In the genomic region with DNA sequence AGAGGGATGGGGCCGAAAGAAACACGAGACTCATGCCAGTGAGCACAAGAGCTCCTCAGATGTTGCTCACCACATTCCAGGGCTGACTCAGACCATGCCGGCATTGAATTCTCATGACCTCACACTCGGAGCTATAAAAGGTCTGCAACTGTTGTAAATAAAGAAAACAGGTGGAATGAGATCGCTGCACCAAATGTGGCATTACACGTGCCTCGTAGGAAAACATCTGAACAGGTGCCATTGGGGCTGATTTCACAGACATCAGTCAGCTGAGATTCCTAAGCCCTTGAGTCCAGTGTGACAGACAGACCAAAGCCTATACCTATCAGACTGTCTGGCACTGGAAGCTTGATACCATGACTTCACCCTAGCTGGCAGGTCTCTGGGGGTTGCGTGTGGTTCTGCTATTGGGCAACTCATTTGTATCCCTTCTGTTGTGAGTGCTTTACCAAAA, we compare ENCODE assay signal across 17 mouse cellular contexts.
DNase-seq lines count a peak whose midpoint lies in the region; ATAC-seq lines count a peak whose summit lies in the region.
"Had no signal": no experiment of that assay in that cellular context is flagged by ENCODE, and none has a peak within 500 bp of the region (broad histone marks: within the 10 kb centered on the region; RNA-seq: fewer than 3 reads in every experiment).

No protein-coding gene starts in this region.

- H3K4me2 ChIP-seq in heart, embryonic 14.5 days (ENCODE audit: low read length), result no peak overlapping the region
- no peak overlapping the region for H3K4me2 ChIP-seq in heart, embryonic 11.5 days
- H3K4me2 ChIP-seq in neural tube, embryonic 11.5 days (ENCODE audit: low read depth), result no peak overlapping the region
- no peak overlapping the region for H3K4me2 ChIP-seq in neural tube, embryonic 15.5 days
- H3K4me2 ChIP-seq: embryonic facial prominence, embryonic 13.5 days; forebrain, embryonic 12.5 days; hindbrain, embryonic 14.5 days had no signal

- no peak overlapping the region for H3K4me3 ChIP-seq in heart, embryonic 14.5 days (ENCODE audit: control insufficient read depth in 1 of 2, insufficient read depth in 1 of 2, low read depth in 1 of 2, low read length in 2 of 2)
- no peak overlapping the region for H3K4me3 ChIP-seq in heart, embryonic 11.5 days (ENCODE audit: low read depth, low read length)
- no peak overlapping the region for H3K4me3 ChIP-seq in neural tube, embryonic 11.5 days (ENCODE audit: low read depth, low read length)
- no peak overlapping the region for H3K4me3 ChIP-seq in neural tube, embryonic 15.5 days (replicated peaks)
- H3K4me3 ChIP-seq: embryonic facial prominence, embryonic 13.5 days; forebrain, embryonic 12.5 days had no signal

- peaks cover 3 to 6% of the 10 kb centered on the region in 2 experiments; a peak in 3 of 4 replicates for H3K4me1 ChIP-seq in heart, embryonic 14.5 days (ENCODE audit: control insufficient read depth in 2 of 2, insufficient read depth in 2 of 2, low read length in 2 of 2)
- no peaks in the 10 kb centered on the region for H3K4me1 ChIP-seq in heart, embryonic 11.5 days (ENCODE audit: control insufficient read depth, insufficient read depth, low read length)
- H3K4me1 ChIP-seq in neural tube, embryonic 11.5 days (ENCODE audit: control insufficient read depth, insufficient read depth, low read length), result no peaks in the 10 kb centered on the region
- H3K4me1 ChIP-seq in neural tube, embryonic 15.5 days, result no peaks in the 10 kb centered on the region
- H3K4me1 ChIP-seq: embryonic facial prominence, embryonic 13.5 days; forebrain, embryonic 12.5 days had no signal

- H3K9me3 ChIP-seq in heart, embryonic 14.5 days (ENCODE audit: control insufficient read depth, low read length), result no peaks in the 10 kb centered on the region
- H3K9me3 ChIP-seq in heart, embryonic 11.5 days (replicated peaks; ENCODE audit: control insufficient read depth, low read length), result no peaks in the 10 kb centered on the region
- no peaks in the 10 kb centered on the region for H3K9me3 ChIP-seq in neural tube, embryonic 11.5 days (ENCODE audit: control insufficient read depth, low read length)
- no peaks in the 10 kb centered on the region for H3K9me3 ChIP-seq in neural tube, embryonic 15.5 days (replicated peaks)
- H3K9me3 ChIP-seq: embryonic facial prominence, embryonic 13.5 days; forebrain, embryonic 12.5 days had no signal

- WGBS in heart, embryonic 14.5 days, result 28% methylated on average over 8 of the region's 8 CpGs
- 70% methylated on average over 8 of the region's 8 CpGs for WGBS in heart, embryonic 11.5 days (ENCODE audit: insufficient replicate concordance)
- WGBS in neural tube, embryonic 11.5 days, result 76% methylated on average over 8 of the region's 8 CpGs
- whole genome bisulfite sequencing in neural tube, embryonic 15.5 days, result 81% methylated on average over 8 of the region's 8 CpGs

- DNase-seq in adrenal gland, postnatal 36 days, result peak; percentile 25 to 34
- no peak for DNase-seq in adrenal gland, postnatal 14 days
- peak; percentile 18 for DNase-seq in neural tube, embryonic 11.5 days (ENCODE audit: low spot score)
- DNase-seq in layer of hippocampus, postnatal 10 days (ENCODE audit: low spot score in 2 of 2), result no peak
- no peak for DNase-seq in spleen, adult 18-20 months
- DNase-seq: kidney, adult 2 months; lung, postnatal 10 days; right cerebral cortex, adult 18-20 months; thymus, postnatal 36 days had no signal

- no peak for ATAC-seq in heart, embryonic 14.5 days (ENCODE audit: insufficient number of reproducible peaks, insufficient read depth, low FRiP score, low read depth)
- ATAC-seq in heart, embryonic 11.5 days (replicated peaks; ENCODE audit: insufficient number of reproducible peaks, low FRiP score, low TSS enrichment), result no peak
- ATAC-seq in neural tube, embryonic 11.5 days (ENCODE audit: insufficient read depth, low FRiP score, low TSS enrichment), result no peak
- no peak for ATAC-seq in neural tube, embryonic 15.5 days (ENCODE audit: low FRiP score)

- H3K27ac ChIP-seq in heart, embryonic 14.5 days (replicated peaks in 1 of 2; ENCODE audit: control insufficient read depth in 1 of 2, insufficient read depth in 1 of 2, low read depth in 2 of 2, low read length in 2 of 2), result peak overlapping the region; percentile 31 to 54
- H3K27ac ChIP-seq in heart, embryonic 11.5 days (ENCODE audit: low read depth, low read length), result no peak overlapping the region
- no peak overlapping the region for H3K27ac ChIP-seq in neural tube, embryonic 11.5 days (ENCODE audit: low read depth, low read length)
- no peak overlapping the region for H3K27ac ChIP-seq in neural tube, embryonic 15.5 days (replicated peaks)
- H3K27ac ChIP-seq: embryonic facial prominence, embryonic 13.5 days; forebrain, embryonic 12.5 days; hindbrain, embryonic 14.5 days; liver, embryonic 14.5 days had no signal

- H3K27me3 ChIP-seq in heart, embryonic 14.5 days (ENCODE audit: control insufficient read depth, insufficient read depth, low read length), result no peaks in the 10 kb centered on the region
- H3K27me3 ChIP-seq in heart, embryonic 11.5 days (ENCODE audit: control insufficient read depth, insufficient read depth, low read length), result no peaks in the 10 kb centered on the region
- no peaks in the 10 kb centered on the region for H3K27me3 ChIP-seq in neural tube, embryonic 11.5 days (ENCODE audit: control insufficient read depth, insufficient read depth, low read length)
- no peaks in the 10 kb centered on the region for H3K27me3 ChIP-seq in neural tube, embryonic 15.5 days (replicated peaks)
- H3K27me3 ChIP-seq: embryonic facial prominence, embryonic 13.5 days; forebrain, embryonic 12.5 days had no signal

- no peak overlapping the region for H3K9ac ChIP-seq in heart, embryonic 14.5 days (ENCODE audit: low read length)
- H3K9ac ChIP-seq in heart, embryonic 11.5 days (ENCODE audit: low read depth, low read length), result no peak overlapping the region
- H3K9ac ChIP-seq in neural tube, embryonic 11.5 days (ENCODE audit: low read length), result no peak overlapping the region
- H3K9ac ChIP-seq in neural tube, embryonic 15.5 days (replicated peaks), result no peak overlapping the region
- H3K9ac ChIP-seq: embryonic facial prominence, embryonic 13.5 days; forebrain, embryonic 12.5 days; hindbrain, embryonic 14.5 days; liver, embryonic 14.5 days had no signal

- no peaks in the 10 kb centered on the region for H3K36me3 ChIP-seq in heart, embryonic 14.5 days (ENCODE audit: control insufficient read depth, insufficient read depth, low read length)
- no peaks in the 10 kb centered on the region for H3K36me3 ChIP-seq in heart, embryonic 11.5 days (ENCODE audit: control insufficient read depth, insufficient read depth, low read length)
- H3K36me3 ChIP-seq in neural tube, embryonic 11.5 days (ENCODE audit: control insufficient read depth, insufficient read depth, low read length), result no peaks in the 10 kb centered on the region
- no peaks in the 10 kb centered on the region for H3K36me3 ChIP-seq in neural tube, embryonic 15.5 days
- H3K36me3 ChIP-seq: embryonic facial prominence, embryonic 13.5 days; forebrain, embryonic 12.5 days; G1E had no signal

Comparison
In these comparisons a context has a peak if more than half of its experiments do, and no peak if none do; other contexts are left out.
1. DNase-seq: peak in adrenal gland, postnatal 36 days (2 of 2) and neural tube, embryonic 11.5 days (single experiment); none in adrenal gland, postnatal 14 days (single experiment), layer of hippocampus, postnatal 10 days (0 of 2) and spleen, adult 18-20 months (0 of 2).
2. H3K27ac ChIP-seq: peak in heart, embryonic 14.5 days (2 of 2); none in heart, embryonic 11.5 days (single experiment), neural tube, embryonic 11.5 days (single experiment) and neural tube, embryonic 15.5 days (single experiment).